Mouse (Mus musculus): Measurements from ENCODE around the gene Btla.

The Btla gene

DNA sequence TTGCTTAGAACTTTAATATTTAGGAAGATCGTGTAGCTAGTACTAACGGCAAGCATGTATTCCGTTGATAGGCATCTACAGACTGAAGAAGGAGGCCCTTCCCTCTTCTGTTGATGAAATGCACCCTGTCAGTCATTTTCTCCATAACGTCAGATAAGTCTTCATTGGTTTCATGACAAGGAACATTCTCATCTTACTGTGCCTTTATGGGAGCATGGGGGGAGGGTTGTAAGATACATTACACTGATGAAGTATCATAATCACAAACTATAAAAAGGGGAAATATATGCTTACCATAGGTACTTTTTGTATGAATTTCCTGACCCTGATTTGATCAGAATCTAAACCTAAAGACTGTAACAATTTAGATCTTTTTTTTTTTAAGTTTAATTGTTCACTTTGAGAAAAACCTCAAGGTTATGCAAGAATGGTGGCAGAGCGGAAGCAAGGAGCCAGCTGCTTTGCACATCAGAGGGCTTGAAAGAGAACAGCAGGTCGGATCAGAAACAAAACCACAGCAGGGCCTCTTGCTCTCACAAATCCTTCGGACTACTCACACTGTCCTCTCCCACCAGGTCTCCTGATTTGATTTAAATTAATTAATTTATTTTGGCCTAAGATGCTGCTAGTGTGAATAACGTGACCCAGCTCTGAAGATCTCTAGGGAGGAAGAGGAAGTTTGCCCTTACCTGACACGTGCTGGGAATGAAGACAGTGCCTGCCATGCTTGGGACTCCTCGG lies at the start of gene Btla:
Gene Btla, plus strand, starts transcription at position 668 of the 741 bp plus-strand sequence.
- DNase-seq, result no peak

DNA sequence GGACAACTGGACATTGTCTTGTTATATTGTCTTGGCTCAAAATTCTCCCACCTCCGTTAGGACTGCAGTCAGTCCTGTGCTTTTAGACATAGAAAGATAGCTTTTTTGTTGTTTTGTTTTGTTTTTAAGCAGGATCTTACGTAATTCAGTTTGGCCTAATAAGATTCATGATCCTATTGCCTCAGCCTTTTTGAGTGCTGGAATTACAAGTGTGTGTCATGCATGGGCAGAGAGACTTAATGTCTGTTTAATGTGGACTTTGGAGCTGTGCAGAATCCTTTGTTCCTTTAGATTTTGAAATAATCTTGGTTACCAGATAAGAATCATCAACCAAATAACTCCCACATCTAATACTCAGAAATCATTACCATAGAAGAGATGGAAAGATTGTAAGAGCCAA lies 45.6 kb upstream of the Btla start:
- no peak for DNase-seq

DNA sequence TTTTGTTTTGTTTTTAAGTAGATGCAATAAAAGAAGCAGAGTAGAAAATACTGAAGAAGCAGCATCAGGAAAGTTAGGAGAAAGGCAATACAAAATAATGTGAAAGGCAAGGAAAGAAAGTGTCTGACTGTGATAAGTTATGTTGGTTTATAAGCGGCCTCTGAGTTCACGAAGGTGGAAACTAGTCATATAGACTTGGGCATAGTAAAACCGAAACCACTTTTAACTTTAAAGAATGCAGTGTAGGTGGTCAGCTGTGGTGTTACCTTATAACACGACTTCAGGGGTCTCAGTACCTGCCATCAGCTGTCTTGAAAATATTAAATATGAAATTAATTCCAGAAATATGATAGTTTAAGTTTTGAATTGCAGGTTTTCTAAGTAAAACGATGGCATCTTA lies 42.3 kb upstream of the Btla start:
- no peak for DNase-seq

DNA sequence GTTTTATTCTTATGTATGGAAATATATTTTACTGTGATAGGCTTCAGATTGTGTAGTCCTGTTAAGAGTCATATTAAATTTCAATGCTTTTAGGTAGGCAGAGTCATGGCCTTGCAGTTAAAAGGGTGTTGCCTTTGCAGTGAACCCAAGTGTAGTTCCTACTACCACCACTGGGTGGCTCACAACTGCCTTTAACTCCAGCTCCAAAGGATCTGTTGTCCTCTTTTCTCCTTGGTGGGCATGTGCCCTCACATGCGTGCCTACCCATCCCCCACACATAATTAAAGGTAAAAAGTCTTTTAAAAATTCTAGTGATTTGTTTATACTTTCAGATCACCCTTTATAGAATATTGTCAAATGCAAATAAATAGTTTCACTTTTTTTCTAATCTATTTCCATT lies 31.5 kb upstream of the Btla start:
- peak; percentile 81 for DNase-seq

GRCm38 (mm10) chr16:45196816-45197215 lies 27.3 kb upstream of the Btla start:
- peak; percentile 53 for DNase-seq

- no peak for DNase-seq
These were observed 22.7 kb upstream of the Btla start for GRCm38 (mm10) chr16:45201395-45201794.

DNA sequence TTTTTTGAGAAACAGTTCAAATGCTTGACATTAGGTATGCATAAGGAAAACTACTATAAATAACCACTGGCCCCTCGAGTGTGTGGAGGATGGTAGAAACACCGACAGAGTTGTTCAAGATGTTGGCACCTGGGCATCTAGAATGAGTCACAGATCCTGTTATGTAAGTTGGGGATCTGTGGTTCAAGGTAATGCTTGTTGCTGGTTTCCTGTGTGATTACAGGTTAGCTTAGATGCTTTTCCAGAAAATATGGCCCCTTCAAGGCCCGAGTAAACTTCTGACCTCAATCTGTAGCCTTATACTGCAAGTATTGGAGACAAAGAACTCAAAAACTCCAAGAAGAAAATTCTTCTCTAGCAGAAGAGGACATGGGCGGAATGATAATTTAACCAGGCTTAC lies 19.7 kb upstream of the Btla start:
- DNase-seq, result no peak

DNA sequence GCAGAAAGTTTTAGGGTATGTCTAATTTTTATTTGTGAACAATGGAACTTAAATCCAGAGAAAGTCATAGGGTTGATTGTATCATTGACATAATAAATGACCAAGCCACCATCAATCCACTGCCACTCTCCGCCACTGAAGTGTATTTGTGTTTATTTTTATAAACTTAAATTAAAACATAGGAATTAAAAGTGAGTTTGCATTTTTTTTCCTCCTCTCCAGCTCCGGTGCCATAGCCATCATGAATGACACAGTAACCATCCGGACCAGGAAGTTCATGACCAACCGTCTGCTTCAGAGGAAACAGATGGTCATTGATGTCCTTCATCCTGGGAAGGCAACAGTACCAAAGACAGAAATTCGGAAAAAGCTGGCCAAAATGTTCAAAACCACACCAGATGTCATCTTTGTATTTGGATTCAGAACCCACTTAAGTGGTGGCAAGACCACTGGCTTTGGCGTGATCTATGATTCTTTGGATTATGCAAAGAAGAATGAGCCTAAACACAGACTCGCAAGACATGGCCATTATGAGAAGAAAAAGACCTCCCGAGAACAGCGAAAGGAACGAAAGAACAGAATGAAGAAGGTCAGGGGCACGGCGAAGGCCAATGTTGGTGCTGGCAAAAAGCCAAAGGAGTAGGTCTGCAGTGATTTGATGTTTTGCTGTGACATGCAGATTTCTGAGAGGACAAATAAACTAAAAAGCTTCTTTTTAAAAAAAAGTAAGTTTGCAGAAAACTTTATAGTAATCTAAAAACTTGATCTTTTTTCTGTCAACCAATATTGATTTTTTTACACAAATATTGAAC lies 19.1 kb upstream of the Btla start:
- no peak for DNase-seq

DNA sequence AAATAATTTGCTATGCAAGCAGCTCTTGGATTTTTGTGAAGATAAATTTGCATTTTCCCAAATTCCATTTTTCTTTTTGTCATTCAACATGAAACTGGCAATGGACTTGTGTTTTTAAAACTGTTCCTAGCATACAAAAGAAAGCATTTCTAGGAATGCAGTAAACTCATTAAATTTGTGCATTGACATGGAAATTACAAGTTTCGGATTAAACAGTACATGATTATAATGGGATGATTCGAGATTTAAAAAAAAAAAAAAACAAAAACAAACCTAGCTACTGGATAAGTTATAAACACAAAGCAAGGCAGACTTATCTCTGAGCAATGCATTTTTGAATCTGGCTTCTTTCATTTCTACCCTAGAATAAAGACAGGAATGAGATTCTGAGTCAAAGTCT lies 2.1 kb upstream of the Btla start:
- DNase-seq, result no peak

- no peak for DNase-seq
These were observed 1.3 kb upstream of the Btla start for GRCm38 (mm10) chr16:45222771-45223170.

- DNase-seq, result no peak
These were observed 405 bp downstream of the Btla start for GRCm38 (mm10) chr16:45224431-45225008.

GRCm38 (mm10) chr16:45227002-45227401 lies 2.9 kb downstream of the Btla start:
- DNase-seq, result no peak

- DNase-seq, result no peak
These were observed 7.2 kb downstream of the Btla start for GRCm38 (mm10) chr16:45231296-45231695.

GRCm38 (mm10) chr16:45233007-45233406 lies 8.9 kb downstream of the Btla start:
- no peak for DNase-seq

DNA sequence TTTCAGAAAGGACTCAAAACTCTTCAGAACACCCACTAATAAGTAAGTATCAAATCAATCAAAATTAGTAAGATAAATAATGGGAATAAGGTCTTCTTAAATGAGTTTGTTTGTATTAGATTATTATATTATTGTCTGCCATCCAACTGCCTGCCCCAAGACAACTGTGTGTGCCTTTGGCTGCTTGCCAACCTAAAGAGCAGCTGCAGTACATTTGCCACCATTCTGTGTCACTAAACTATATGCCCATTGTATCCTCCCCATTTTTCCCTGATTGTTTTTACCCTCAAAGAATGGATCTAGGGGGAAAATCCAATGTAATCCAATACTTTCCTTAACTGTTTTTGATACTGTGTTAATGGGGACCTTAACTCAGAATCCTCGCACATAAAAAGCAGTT lies 18.6 kb downstream of the Btla start:
- no peak for DNase-seq

DNA sequence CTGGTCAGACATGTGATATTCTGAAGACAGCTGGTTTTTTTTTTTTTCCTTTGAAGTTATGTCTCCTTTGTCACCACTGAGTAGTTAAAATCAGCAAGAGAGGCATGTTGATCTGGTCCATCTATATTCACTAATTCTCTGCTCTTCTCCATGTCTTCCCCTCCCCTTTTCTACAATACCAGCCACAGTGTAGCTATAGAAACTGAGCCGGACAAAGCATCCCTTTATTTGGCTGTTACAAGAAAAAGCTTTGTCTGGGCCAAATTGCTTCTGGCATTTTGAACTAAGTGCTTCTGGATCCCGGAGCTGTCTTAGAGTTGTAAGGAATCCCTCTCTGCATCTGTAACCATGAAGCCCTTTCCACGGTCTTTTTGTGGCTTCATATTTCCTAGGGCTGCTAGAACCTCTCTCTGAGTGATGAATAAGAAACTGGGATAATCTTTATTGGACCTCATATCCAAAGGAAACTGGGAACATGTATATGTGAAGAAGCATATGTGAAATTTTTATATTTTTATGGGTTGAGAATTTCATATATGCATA lies 20.9 kb downstream of the Btla start:
- DNase-seq, result no peak

GRCm38 (mm10) chr16:45249761-45250160 lies 25.6 kb downstream of the Btla start:
- DNase-seq, result no peak

DNA sequence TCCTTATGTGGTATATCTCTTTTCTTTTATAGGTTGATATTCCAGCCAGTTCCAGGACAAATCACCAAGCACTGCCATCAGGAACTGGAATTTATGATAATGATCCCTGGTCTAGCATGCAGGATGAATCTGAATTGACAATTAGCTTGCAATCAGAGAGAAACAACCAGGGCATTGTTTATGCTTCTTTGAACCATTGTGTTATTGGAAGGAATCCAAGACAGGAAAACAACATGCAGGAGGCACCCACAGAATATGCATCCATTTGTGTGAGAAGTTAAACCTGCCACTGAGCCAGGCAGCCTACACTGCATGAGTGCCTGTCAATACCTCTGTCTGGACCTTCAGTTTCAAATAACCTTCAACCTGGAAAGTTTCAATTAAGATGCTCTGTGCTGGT lies 26.2 kb downstream of the Btla start:
- DNase-seq, result no peak

DNA sequence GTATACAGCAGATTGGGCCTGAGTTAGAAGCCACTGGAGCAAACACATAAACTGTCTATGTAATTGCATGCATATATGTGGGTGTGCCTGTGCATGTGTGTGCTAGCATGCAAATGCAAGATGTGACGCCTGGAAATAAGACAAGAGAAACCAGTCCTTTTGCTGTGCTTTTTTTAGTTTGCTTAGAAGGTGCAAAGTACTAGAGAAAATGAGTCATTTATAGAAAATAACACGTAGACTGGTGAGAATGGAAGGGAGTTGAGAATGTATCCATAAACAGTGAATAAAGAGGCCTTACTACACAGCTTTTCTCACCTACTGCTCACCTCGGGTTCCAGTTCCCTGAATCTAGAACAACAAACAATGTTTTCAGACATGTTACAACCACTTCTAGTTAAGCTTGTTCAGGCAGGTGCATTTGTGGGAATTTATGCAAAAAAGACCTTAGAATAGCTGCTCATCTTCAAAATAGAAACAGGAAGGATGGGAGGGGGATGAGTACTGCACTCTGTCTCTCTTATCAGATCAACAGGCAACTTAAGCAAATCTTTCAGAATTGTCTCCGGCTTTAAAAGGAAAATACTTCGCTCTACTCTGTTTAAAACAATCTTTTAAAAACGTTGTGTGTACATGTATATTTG lies 27.8 kb downstream of the Btla start:
- no peak for DNase-seq

DNA sequence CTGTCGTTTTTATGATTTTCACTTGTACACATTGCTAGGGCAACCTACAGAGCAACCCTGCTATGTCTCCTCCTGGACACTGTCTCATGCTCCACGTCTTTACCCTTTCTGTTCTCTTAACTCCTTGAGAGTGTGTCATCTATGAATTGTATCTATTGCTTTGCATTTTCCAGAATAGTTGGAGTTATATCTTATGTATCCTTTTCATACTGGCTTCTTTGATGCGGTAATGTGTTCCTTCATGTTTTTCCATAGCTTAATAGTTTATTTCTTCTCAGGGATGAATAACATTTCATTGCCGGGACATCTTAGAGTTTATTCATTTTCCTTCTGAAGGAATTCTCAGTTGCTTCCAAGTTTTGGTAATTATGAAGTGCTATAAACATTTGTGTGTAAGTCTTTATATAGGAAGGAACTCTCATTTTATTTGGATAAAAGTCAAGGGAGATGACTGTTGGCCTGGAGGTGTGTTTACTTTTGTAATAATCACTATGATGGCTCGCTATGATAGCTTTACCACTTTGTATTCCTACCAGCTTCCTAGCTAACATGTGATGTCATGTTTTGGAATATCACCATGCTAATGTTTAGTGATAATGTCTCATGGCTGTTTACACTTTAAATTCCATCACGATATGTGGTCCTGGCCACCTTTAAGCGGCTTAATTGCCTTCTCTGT lies 31.2 kb downstream of the Btla start:
- no peak for DNase-seq

DNA sequence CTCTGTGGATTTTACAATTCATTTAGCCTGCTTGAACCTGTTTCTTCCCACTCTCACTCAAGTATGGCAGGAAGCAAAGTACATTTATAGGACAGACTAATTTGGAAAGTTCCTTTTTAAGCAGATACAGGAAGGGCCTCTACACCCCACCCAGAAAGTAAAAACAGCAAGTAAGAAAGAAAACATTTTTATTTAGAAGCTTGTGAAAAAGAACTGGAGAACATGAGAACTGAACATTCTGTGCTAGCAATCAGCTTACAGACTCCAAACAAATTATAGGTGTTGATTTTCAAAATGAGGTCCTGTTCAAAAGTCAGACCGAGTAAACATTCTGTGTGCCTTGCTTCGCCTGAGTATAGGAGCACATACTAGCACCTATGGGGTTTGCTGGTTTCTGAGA lies 32.8 kb downstream of the Btla start:
- no peak for DNase-seq

GRCm38 (mm10) chr16:45257567-45257966 lies 33.5 kb downstream of the Btla start:
- DNase-seq, result no peak

- DNase-seq, result no peak
These were observed 35.5 kb downstream of the Btla start for GRCm38 (mm10) chr16:45259663-45260062.

Data from right cerebral cortex, postnatal 14 days (tissue).